Mouse (Mus musculus) thymus, postnatal 14 days (tissue): ENCODE data around the gene Adat1.

ENCODE experiments used
- DNase-seq: peaks from one replicate; pipeline ENCODE4 v3.0.0; 2021

Adat1 gene

GRCm38 (mm10) chr8:111937184-111937583 is 54.9 kb downstream of the Adat1 start:
- DNase-seq: no peak

- DNase-seq: no peak
Measured at GRCm38 (mm10) chr8:111934201-111934600, 57.9 kb downstream of the Adat1 start.

GRCm38 (mm10) chr8:111933348-111934076 is 58.6 kb downstream of the Adat1 start, which contains the start of gene Tmem231:
Gene Tmem231 (minus strand): TSS chr8:111933881.
- peak; percentile 91 for DNase-seq

- peak; percentile 25 for DNase-seq
Measured at GRCm38 (mm10) chr8:111932580-111933336, 59.3 kb downstream of the Adat1 start.

DNA sequence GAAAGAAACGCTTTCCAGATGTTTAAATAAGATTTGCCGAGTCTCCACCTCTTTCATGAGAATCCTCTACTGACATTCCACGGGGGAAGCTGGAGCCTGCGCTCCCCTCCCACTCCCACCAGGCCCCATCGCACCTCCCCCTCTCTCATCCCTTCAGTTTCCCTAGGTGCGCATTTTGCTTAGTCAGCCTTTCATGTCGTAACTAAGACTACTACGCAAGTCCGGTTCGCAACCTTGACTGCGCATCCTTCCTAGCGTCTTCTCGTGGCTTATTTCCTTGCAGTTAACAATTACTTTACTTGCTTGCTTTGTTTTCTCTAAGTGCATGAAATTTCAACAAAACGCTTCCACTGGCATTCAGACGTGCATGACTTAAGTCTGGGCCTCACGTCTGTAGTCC is 60.4 kb downstream of the Adat1 start:
- no peak for DNase-seq

- DNase-seq: no peak
Measured at GRCm38 (mm10) chr8:111929648-111930344, 62.3 kb downstream of the Adat1 start.

DNA sequence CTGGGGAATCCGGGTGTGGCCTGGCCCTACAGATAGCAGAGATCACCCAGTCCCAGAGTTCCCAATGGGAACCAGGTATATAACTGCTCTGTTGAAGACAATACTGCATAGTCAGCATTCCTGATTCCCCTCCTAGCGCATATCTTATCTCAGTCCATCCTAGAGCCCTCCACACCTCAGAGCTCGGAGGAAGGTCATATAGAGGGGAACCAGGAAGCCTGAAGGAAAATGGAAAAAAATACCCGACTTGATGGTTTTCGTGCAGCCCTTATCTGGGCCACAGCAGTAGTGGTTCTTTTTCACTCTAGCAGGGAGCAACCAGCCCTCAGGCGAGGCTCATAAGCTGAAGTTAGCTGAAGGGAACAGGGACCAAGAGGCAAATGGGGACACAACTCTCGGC is 67.1 kb downstream of the Adat1 start:
- DNase-seq: no peak

DNA sequence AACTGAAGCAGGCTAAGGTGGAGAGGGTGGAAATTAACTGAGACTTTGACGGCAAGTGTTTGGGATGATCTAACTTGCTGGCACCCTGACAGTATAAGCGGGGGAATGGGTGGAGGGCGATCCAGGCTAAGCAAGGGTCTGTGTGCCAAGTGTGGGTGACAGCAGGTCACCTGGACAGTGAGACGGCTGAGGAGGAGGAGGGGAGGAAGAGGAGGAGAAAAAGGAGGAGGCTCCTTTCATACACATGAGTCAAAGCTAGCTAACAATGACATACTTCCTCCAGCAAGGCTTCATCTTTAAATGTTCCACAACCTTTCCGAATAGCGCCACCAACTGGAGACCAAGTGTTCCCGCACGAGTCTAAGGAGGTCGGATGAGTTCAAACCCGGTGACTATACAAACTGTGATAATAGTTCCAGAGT is 68.7 kb downstream of the Adat1 start:
- peak; percentile 57 for DNase-seq

GRCm38 (mm10) chr8:111920971-111921370 is 71.1 kb downstream of the Adat1 start:
- no peak for DNase-seq

DNA sequence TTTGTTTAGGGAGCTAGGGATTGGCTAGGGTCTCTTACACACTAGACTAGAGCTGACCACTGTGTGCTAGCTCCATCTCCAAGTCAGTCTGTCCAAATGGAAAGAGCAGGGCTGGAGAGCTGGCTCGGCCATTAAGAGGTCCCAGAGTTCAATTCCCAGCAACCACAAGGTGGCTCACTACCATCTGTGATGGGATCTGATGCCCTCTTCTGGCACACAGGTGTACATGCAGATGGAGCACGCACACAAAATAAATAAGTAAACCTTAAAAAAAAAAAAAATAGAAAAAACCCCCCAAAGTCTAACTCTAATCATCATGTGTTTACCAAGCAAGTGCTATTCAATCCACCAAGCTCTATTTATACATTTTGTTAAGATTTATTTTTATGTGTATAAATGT is 72.4 kb downstream of the Adat1 start:
- peak; percentile 20 for DNase-seq
